Mouse (Mus musculus) ES-E14 (cell line): Measurements from ENCODE around the gene Ninj1.

ENCODE experiments used
- ZC3H11A ChIP-seq: IDR thresholded peaks from 2 replicates; pipeline ENCODE4 v1.6.1; 2012; ENCODE audit warnings: low read depth, mild to moderate bottlenecking, inconsistent platforms, low read length, borderline replicate concordance
- ZNF384 ChIP-seq: IDR thresholded peaks from 2 replicates; pipeline ENCODE4 v1.6.1; 2012; ENCODE audit warnings: low read depth, low read length, inconsistent platforms

- no peak for TF ChIP-seq ZC3H11A
- TF ChIP-seq ZNF384 = no peak
Measured at GRCm38 (mm10) chr13:49143323-49143722, 44.0 kb upstream of the Ninj1 start.
